Mouse (Mus musculus): Measurements from ENCODE around the gene Vmn1r211.

DNA sequence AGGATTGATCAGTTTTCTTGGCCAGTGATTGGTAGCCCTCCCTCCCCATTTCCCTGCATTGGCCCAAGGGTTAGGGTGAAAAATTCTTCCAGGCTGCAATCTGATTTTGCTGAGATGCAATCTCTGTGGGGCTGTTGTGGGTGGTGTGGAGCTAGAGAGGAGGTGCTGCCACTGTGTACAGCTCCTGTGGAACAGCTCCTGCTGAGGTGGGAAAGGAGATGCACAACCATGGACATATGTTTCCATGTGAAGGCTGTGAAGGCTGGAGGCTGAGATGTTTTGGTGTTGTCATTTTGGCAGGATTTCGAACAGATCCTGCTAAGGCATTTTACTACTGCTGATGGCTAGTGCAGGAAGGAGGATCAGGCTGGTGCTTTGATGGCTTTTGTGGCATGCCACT, 10.6 kb downstream of the Vmn1r211 start:
- TF ChIP-seq EP300 (IDR thresholded peaks at IDR 0.05; ENCODE audit: low read depth) (no peak), CTCF (IDR thresholded peaks at IDR 0.05; ENCODE audit: low read depth) (no peak)

Data from liver, postnatal 0 days (tissue).